Mouse (Mus musculus) neural tube, embryonic 12.5 days (tissue): ENCODE data around the gene Tm4sf19. TPM values are rescaled to one million over a fixed set of nuclear protein-coding genes. Genes with fewer than 3 reads are reported as not detected.
"Not testable (repeated sequence)": the region's sequence is repeated elsewhere in the genome, so short reads cannot be mapped to it uniquely, and the experiment has no call there.

Experiments used
- ATAC-seq: fragments of 200-750 bp; cut with Nextera tagmentation; 2 replicates; pipeline ENCODE4 v1.8.0; 2017; ENCODE audit warnings: low read depth, mild to moderate bottlenecking, moderate TSS enrichment, moderate library complexity; ENCODE audit not compliant: low FRiP score
- H3K27ac ChIP-seq: fragments of 300-500 bp; sonication (generic); 2 replicates; pipeline ENCODE4 v1.5.1; 2016
- H3K27me3 ChIP-seq: fragments of 300-500 bp; sonication (generic); replicated peaks from 2 replicates; pipeline ENCODE4 v1.6.1; 2016; ENCODE audit warnings: mild to moderate bottlenecking
- H3K36me3 ChIP-seq: fragments of 300-500 bp; sonication (generic); 2 replicates; pipeline ENCODE4 v1.6.1; 2016; ENCODE audit warnings: mild to moderate bottlenecking
- H3K4me1 ChIP-seq: fragments of 300-500 bp; sonication (generic); 2 replicates; pipeline ENCODE4 v1.6.1; 2016
- H3K4me2 ChIP-seq: fragments of 300-500 bp; sonication (generic); replicated peaks from 2 replicates; pipeline ENCODE4 v1.6.1; 2016; ENCODE audit warnings: mild to moderate bottlenecking
- H3K4me3 ChIP-seq: fragments of 300-500 bp; sonication (generic); 2 replicates; pipeline ENCODE4 v1.5.1; 2016
- H3K9ac ChIP-seq: fragments of 300-500 bp; sonication (generic); 2 replicates; pipeline ENCODE4 v1.6.1; 2016; ENCODE audit warnings: mild to moderate bottlenecking
- H3K9me3 ChIP-seq: fragments of 300-500 bp; sonication (generic); 2 replicates; pipeline ENCODE4 v1.6.1; 2016; ENCODE audit warnings: mild to moderate bottlenecking
- WGBS: fragments of 180-500 bp; shearing (Covaris S2); methylation state at CpG from one replicate; pipeline ENCODE4 v1.1.7; 2016; 5-methylcytosine and 5-hydroxymethylcytosine counted together
- polyA plus RNA-seq: library from polyadenylated mRNA; unstranded; fragments of >200 nt; fragmentation: Nextera tagmentation; extraction: Ambion mirVana; gene quantifications from 2 replicates; pipeline ENCODE4 v1.2.1, GENCODE M21; 2016

Tm4sf19 gene
- polyA plus RNA-seq, 1 experiment from 2014 or later: not detected

GRCm38 (mm10) chr16:32431926-32432325 is 31.6 kb downstream of the Tm4sf19 start:
- H3K9ac ChIP-seq: no peak overlapping the region
- peaks cover 12% of the 10 kb centered on the region; the same call in 1 of the 2 replicates for H3K4me1 ChIP-seq
- H3K27ac ChIP-seq: no peak overlapping the region
- H3K4me3 ChIP-seq: no peak overlapping the region
- WGBS: 83% methylated on average over 1 of the region's 1 CpGs
- ATAC-seq: no peak
- H3K4me2 ChIP-seq: peak overlapping the region; percentile 85
- H3K36me3 ChIP-seq: no peaks in the 10 kb centered on the region
- H3K9me3 ChIP-seq: no peaks in the 10 kb centered on the region
- H3K27me3 ChIP-seq: no peaks in the 10 kb centered on the region

- no peak overlapping the region for H3K4me3 ChIP-seq
- H3K36me3 ChIP-seq: no peaks in the 10 kb centered on the region
- H3K9ac ChIP-seq: no peak overlapping the region
- peaks cover 12% of the 10 kb centered on the region; the same call in 1 of the 2 replicates for H3K4me1 ChIP-seq
- H3K4me2 ChIP-seq: no peak overlapping the region
- no peak overlapping the region for H3K27ac ChIP-seq
- WGBS: 87% methylated on average over 2 of the region's 2 CpGs
- H3K9me3 ChIP-seq: no peaks in the 10 kb centered on the region
- no peaks in the 10 kb centered on the region for H3K27me3 ChIP-seq
- no peak for ATAC-seq
Measured at GRCm38 (mm10) chr16:32433138-32433537, 32.8 kb downstream of the Tm4sf19 start.

GRCm38 (mm10) chr16:32434066-32434465 is 33.8 kb downstream of the Tm4sf19 start:
- Histone ChIP-seq H3K27ac (no peak overlapping the region), H3K4me2 (no peak overlapping the region), H3K36me3 (no peaks in the 10 kb centered on the region), H3K4me3 (no peak overlapping the region), H3K27me3 (no peaks in the 10 kb centered on the region), H3K9me3 (no peaks in the 10 kb centered on the region), H3K4me1 (peaks cover 12% of the 10 kb centered on the region; the same call in 1 of the 2 replicates), H3K9ac (no peak overlapping the region)
- 60% methylated on average over 6 of the region's 6 CpGs for WGBS
- no peak for ATAC-seq

- no peak for ATAC-seq
Measured at GRCm38 (mm10) chr16:32434691-32435090, 34.4 kb downstream of the Tm4sf19 start.

GRCm38 (mm10) chr16:32436657-32437056 is 36.4 kb downstream of the Tm4sf19 start:
- H3K4me2 ChIP-seq: no peak overlapping the region
- no peak overlapping the region for H3K27ac ChIP-seq
- no peak overlapping the region for H3K4me3 ChIP-seq
- H3K9ac ChIP-seq: no peak overlapping the region
- 82% methylated on average over 1 of the region's 1 CpGs for WGBS
- H3K36me3 ChIP-seq: peaks cover 8% of the 10 kb centered on the region; the same call in 1 of the 2 replicates
- H3K27me3 ChIP-seq: no peaks in the 10 kb centered on the region
- H3K9me3 ChIP-seq: no peaks in the 10 kb centered on the region
- no peak for ATAC-seq
- H3K4me1 ChIP-seq: peaks cover 6% of the 10 kb centered on the region; the same call in 1 of the 2 replicates

More at GRCm38 (mm10) chr16:32434691-32435090, 34.4 kb downstream of the Tm4sf19 start:
- Histone ChIP-seq H3K9me3 (no peaks in the 10 kb centered on the region), H3K4me2 (no peak overlapping the region), H3K9ac (no peak overlapping the region), H3K27me3 (no peaks in the 10 kb centered on the region), H3K36me3 (0 out of 2 replicates have a peak, but pooled peaks cover under 1% of the 10 kb centered on the region), H3K27ac (no peak overlapping the region), H3K4me3 (no peak overlapping the region), H3K4me1 (peaks cover 11% of the 10 kb centered on the region; the same call in 1 of the 2 replicates)

GRCm38 (mm10) chr16:32437266-32437665 is 37.0 kb downstream of the Tm4sf19 start:
- 98% methylated on average over 1 of the region's 1 CpGs for WGBS
- Histone ChIP-seq H3K9me3 (no peaks in the 10 kb centered on the region), H3K4me3 (no peak overlapping the region), H3K4me2 (no peak overlapping the region), H3K27ac (no peak overlapping the region), H3K9ac (no peak overlapping the region), H3K27me3 (no peaks in the 10 kb centered on the region), H3K36me3 (peaks cover 8% of the 10 kb centered on the region; the same call in 1 of the 2 replicates), H3K4me1 (no peaks in the 10 kb centered on the region)
- ATAC-seq: no peak

- Histone ChIP-seq H3K27me3 (no peaks in the 10 kb centered on the region), H3K9ac (no peak overlapping the region), H3K4me3 (no peak overlapping the region), H3K4me2 (no peak overlapping the region), H3K4me1 (no peaks in the 10 kb centered on the region), H3K9me3 (no peaks in the 10 kb centered on the region), H3K27ac (no peak overlapping the region), H3K36me3 (peaks cover 8% of the 10 kb centered on the region; the same call in 1 of the 2 replicates)
- ATAC-seq: no peak
- WGBS: 95% methylated on average over 3 of the region's 3 CpGs
Measured at GRCm38 (mm10) chr16:32441432-32441831, 41.1 kb downstream of the Tm4sf19 start.

- not testable (repeated sequence) for H3K9me3 ChIP-seq, H3K4me2 ChIP-seq, H3K4me3 ChIP-seq, H3K27me3 ChIP-seq, H3K9ac ChIP-seq, H3K27ac ChIP-seq, H3K4me1 ChIP-seq, H3K36me3 ChIP-seq, ATAC-seq
- 93% methylated on average over 3 of the region's 3 CpGs for WGBS
Measured at GRCm38 (mm10) chr16:32444615-32445014, 44.3 kb downstream of the Tm4sf19 start.

- H3K9ac ChIP-seq: no peak overlapping the region
- no peaks in the 10 kb centered on the region for H3K4me1 ChIP-seq
- H3K27ac ChIP-seq: no peak overlapping the region
- no peak for ATAC-seq
- H3K9me3 ChIP-seq: no peaks in the 10 kb centered on the region
- H3K4me2 ChIP-seq: no peak overlapping the region
- H3K4me3 ChIP-seq: no peak overlapping the region
- WGBS: 89% methylated on average over 1 of the region's 1 CpGs
- peaks cover under 1% of the 10 kb centered on the region; the same call in 1 of the 2 replicates for H3K36me3 ChIP-seq
- H3K27me3 ChIP-seq: no peaks in the 10 kb centered on the region
Measured at GRCm38 (mm10) chr16:32445558-32445957, 45.3 kb downstream of the Tm4sf19 start.

GRCm38 (mm10) chr16:32446563-32447138 is 46.3 kb downstream of the Tm4sf19 start:
- Histone ChIP-seq H3K9me3 (no peaks in the 10 kb centered on the region), H3K4me1 (no peaks in the 10 kb centered on the region), H3K4me2 (no peak overlapping the region), H3K4me3 (no peak overlapping the region), H3K27ac (no peak overlapping the region), H3K27me3 (no peaks in the 10 kb centered on the region), H3K9ac (no peak overlapping the region), H3K36me3 (no peaks in the 10 kb centered on the region)
- WGBS: 88% methylated on average over 2 of the region's 2 CpGs
- no peak for ATAC-seq

- Histone ChIP-seq H3K9me3 (no peaks in the 10 kb centered on the region), H3K4me3 (no peak overlapping the region), H3K27me3 (no peaks in the 10 kb centered on the region), H3K36me3 (peaks cover 12% of the 10 kb centered on the region), H3K27ac (no peak overlapping the region), H3K9ac (no peak overlapping the region), H3K4me1 (no peaks in the 10 kb centered on the region), H3K4me2 (no peak overlapping the region)
- no peak for ATAC-seq
- 96% methylated on average over 3 of the region's 3 CpGs for WGBS
Measured at GRCm38 (mm10) chr16:32449665-32450064, 49.4 kb downstream of the Tm4sf19 start.

GRCm38 (mm10) chr16:32450133-32450532 is 49.8 kb downstream of the Tm4sf19 start:
- Histone ChIP-seq H3K27me3 (no peaks in the 10 kb centered on the region), H3K36me3 (peaks cover 13% of the 10 kb centered on the region), H3K9me3 (no peaks in the 10 kb centered on the region), H3K9ac (no peak overlapping the region), H3K4me2 (no peak overlapping the region), H3K4me1 (no peaks in the 10 kb centered on the region), H3K4me3 (no peak overlapping the region), H3K27ac (no peak overlapping the region)
- no peak for ATAC-seq
- 97% methylated on average over 2 of the region's 2 CpGs for WGBS

- no peak overlapping the region for H3K27ac ChIP-seq
- no peaks in the 10 kb centered on the region for H3K27me3 ChIP-seq
- peaks cover 29% of the 10 kb centered on the region for H3K36me3 ChIP-seq
- ATAC-seq: no peak
- no peak overlapping the region for H3K4me2 ChIP-seq
- no peaks in the 10 kb centered on the region for H3K9me3 ChIP-seq
- no peak overlapping the region for H3K4me3 ChIP-seq
- WGBS: 95% methylated on average over 8 of the region's 8 CpGs
- H3K4me1 ChIP-seq: no peaks in the 10 kb centered on the region
- no peak overlapping the region for H3K9ac ChIP-seq
Measured at GRCm38 (mm10) chr16:32453102-32453501, 52.8 kb downstream of the Tm4sf19 start.
